Mouse (Mus musculus) cerebral cortex, adult 2 months (tissue): Measurements from ENCODE around the gene Sned1.

Experiments
- WGBS: fragments of 180-500 bp; shearing (Covaris S2); methylation state at CpG from one replicate; pipeline ENCODE4 v1.1.7; 2018; 5-methylcytosine and 5-hydroxymethylcytosine counted together

The Sned1 gene

DNA sequence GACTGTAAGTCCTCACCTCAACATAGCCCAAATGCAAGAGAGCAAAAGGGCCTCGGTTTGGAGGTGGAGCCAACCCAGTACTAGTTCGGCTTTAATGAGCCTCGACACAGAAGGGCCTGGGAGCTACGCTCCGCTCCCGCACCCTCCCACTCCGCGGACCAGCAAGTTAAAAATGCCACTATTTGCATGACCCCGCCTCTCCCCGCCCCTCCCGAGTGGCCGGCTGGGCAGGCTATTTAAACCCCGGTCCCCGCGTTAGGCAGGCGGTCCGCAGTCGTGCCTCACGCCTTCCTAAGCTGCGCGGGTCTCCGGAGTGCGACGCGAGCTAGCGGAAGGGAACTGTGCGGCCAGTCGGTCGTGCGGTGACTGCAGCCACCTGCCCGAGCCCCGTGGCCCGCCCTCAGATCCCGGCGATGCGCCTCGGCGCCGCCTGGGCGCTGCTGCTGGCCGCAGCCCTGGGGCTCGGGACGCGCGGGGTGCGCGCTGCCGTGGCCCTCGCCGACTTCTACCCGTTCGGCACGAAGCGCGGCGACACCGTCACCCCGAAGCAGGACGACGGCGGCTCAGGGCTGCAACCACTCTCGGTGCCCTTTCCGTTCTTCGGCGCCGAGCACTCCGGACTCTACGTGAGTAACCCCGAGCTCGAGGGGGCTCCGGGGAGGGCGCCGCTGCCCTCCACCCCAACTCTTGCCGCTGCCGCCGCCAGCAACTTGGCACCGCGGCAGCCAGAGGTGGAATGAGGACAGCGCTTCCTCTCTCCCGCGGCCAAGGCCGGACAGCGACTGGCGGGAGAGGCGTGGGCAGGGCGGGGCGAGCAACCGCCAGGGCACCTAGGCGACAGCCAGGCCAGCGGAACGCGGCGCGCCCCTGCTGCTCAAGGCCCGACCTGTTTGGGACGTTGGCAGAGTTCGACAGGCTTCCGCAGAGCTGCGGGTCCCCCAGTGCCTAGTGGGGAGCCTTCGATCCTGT lies at the start of gene Sned1:
Sned1 (plus strand) TSS at position 266 of the 969 bp plus-strand sequence.
- WGBS, result 2% methylated on average over 92 of the region's 100 CpGs

DNA sequence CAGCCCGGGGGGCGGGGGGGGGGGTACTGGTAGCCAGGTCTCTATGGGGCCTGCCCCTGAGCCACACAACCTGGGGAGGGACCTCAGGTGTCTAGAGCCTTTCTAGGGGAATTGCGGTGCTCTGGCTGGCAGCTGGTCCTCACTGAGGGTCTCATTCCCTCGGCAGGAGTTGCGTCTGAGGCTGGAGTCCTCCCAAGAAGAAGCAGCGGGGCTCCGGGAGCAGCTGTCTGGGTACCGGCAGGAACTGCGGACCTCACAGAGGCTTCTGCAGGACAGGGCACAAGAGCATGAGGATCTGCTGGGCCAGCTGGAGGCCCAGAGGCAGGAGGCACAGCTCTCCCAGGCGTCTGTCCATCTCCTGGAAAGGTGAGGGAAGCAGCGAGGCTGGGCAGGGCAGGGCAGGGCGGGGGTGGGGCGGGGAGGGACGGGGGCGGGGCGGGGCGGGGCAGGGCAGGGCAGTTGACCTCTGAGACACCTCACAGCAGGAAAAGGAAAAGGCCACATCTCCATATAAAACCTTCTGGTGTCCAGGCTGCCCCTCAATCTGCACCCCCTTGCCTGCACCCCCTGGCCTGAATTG lies 44.8 kb upstream of the Sned1 start:
- WGBS, result 24% methylated on average over 12 of the region's 17 CpGs

DNA sequence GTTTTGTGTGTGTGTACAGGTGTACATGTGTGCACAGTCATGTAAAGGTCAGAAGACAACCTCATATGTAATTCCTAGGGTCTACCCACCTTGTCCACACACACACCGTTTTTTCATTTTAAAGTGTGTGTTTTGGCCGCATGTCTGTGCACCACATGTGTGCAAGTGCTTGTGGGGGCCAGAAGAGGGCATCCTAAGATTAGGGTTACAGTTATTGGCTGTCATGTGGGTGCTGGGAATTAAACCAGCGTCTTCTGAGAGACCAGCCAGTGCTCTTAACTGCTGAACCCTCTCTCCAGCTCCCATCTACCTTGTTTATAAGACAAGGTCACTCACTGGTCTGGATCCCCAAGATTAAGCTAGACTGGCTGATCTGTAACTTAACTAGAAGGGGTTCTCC lies 40.7 kb upstream of the Sned1 start:
- WGBS, result 94% methylated on average over 3 of the region's 3 CpGs

DNA sequence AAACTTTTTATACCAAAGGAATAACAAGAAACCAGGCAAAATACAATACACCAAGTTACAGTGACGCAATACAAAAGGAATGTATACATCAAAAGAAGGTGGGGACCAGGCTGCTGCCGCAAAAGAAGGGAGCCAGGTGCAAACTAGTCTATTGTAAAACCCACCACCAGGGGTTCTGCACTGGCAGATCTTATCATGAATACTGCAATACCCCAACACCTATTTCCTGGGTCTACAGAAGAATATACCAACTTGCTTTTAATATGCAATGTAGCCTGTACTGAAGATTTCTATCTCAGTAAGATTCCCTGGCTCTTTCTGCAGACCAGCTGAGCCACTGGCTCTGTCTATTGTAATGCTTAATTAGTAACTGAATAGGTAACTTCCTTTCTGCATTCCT lies 38.2 kb upstream of the Sned1 start:
- 81% methylated on average over 2 of the region's 2 CpGs for WGBS

DNA sequence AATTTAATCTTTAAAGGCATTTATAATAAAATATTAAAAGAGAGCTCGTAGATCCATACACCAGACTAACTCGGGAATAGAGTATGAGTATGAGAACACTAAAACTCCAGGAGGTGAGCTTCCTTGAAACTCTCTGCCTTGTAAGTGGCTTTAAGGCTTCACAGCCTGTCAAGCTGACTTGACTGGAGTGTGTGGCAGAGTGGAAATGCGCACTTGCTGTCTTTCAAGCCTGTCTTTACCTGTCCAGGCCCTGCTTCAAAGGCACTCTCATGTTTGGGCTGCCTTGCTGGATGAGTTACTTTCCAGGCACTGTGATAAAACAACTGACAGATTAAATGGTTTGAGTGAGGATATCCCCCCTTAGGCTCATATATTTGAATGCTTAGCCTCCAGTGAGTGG lies 37.7 kb upstream of the Sned1 start:
- 87% methylated on average over 3 of the region's 3 CpGs for WGBS

DNA sequence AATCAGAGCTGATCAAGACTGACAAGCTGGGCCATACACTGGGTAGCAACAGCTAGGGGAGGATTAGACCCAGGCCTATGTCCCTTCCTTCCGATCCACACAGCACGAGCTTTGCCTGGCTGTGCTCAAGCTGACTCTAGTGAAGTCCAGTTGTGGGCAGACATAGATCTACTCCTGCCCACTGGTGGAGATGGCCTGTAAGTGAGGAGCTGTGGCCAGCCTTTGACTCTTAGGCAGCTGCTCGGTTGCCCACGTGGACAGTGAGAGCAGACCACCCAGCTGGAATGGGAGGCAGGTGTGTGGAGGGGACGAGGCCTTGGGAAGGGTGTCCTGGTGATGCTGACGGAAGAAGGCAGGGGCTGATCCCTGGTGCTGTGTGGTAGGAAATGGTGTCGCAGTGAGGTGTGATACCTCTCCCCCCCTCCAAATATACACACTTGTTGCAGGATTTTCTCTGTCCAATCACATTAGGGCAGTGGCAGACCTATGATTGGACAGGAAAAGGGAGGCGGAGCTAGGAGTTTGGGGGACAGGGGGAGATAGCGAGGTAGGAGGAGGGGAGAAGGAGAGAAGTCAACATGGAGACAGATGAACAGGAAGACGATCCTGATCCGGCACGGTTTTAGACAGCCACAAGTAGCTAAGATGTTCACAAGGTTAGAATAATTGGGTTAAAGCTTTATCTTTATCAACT lies 29.2 kb upstream of the Sned1 start:
- WGBS, result 81% methylated on average over 12 of the region's 12 CpGs

DNA sequence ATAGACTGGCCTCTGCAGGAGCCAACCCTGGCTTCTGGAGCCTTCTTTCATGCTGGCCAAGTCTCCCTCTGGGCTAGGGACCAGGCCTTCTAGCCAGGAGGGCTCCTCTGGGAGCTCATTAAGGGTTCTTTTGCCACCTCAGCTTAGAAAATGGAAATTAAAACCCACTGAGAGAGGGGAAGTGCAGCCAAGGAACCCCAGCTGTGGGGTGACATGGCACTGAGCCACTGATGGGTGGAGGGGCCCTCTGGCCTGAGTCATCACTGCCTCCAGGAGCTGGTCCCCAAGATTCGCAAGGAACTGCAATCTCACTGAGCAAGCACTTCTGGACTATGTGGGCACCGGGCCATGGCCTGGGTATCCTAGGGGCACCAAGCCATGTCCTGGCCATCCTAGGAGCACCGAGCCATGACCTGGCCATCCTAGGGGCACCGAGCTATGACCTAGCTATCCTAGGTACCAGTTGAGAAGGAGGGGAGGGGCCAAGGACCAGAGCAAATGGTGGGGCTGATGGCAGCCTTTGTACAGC lies 28.0 kb upstream of the Sned1 start:
- WGBS, result 87% methylated on average over 4 of the region's 4 CpGs

DNA sequence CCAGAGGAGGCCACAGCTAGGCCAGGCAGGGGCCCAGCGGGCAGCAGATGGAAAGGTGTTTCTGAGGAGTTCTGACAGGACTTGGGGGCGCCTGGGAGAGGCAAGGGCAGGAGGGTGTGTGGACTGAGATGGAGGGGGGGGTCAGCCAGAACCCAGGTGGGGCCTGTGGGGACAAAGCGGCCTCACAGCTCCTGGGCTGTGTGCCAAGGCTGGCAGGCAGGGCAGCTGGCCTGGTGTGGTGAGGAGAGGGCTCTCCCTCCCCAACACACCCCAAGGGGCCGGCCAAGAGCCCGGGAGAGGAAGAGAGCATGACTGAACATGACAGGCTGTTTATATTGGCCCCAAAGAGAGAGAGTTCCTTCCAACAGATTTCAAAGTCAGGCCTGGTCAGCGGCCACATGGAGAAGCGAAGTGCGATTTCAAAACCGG lies 25.4 kb upstream of the Sned1 start:
- 37% methylated on average over 9 of the region's 9 CpGs for WGBS

DNA sequence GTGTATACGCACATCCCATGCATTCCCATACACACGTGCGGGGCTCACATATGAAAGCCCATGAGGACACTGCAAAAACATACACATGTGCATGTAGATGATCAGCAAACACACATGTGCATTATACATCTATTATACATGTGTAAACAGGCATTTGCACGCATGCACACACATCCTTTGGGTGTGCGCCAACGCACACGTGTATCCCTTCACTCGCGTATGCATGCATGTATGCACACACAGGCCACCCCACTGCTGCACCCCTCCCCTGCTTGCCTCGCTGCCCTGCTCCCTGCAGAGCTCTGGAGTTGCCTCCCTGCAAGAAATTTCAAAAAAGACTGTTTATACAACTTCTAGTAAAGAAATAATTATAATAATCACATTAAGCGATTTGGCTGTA lies 24.6 kb upstream of the Sned1 start:
- WGBS, result 75% methylated on average over 11 of the region's 11 CpGs

DNA sequence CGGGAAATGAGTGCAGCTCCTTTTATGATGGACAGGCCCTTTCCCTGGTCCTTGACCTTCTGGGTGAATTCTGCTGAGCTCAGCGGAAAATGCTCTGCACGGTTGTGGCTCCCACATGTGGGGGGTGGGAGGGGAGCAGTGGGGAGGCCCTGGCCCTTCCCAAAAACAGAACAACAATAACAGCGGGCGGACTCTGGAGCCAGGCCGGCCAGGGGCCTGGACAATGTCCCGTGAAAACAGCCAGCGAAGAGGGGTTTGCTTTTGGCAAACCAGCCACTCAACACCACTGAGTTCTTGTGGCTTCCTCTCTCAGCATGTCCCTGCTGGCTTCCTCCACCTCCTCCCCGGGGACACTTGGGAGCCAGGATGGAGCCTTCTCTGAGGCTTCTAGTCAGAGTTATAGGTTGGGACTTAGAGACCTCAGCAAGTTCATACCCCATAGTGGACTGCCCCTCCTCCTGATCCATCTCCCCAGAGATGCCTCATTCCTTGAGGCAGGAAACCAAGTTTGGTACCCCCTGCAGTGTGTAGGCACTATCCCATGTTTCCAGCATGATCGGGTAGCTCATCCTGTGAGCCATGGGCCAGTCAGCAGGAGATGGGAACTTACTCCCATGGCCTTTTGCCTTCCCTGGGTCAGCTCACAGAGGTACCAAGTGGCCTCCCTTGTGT lies 24.0 kb upstream of the Sned1 start:
- WGBS, result 66% methylated on average over 10 of the region's 10 CpGs

DNA sequence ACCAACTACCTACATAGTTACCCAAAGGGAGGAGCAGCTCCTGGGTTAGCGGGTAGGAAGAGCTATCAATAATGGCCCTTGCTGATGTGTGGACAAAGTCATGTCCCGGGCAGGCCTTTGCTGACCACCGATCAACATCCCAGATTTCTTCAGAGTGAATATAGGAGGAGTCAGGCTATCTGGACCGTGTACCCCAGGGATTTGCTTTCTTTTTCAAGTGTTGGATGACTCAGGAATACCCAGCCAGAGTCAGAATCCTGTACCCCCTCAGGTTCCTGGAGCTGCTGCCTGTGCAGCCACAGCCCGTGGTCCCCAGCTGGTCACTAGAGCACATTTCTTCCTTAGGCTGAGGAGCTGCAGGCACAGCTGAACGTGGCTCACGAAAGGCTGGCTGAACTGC lies 23.2 kb upstream of the Sned1 start:
- WGBS, result 92% methylated on average over 7 of the region's 7 CpGs

DNA sequence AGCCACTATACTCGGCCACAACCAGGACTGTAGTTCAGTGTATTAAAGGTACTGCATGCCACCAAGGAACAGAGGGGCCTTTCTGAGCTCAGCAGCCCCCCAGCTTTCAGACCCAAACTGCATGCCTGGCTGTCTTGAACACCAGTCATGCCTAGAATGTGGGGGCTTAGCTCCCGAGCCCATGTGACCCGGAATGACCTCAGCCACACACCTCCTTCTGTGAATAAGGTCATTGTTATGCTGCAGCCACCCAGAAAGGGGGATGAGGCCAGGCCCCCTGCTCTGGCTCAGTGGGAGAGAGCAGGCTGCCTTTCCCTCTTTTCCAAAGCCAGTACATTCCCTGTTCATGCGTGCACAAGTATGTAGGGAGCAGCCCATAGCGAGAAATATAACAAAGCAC lies 21.0 kb upstream of the Sned1 start:
- 63% methylated on average over 5 of the region's 5 CpGs for WGBS

DNA sequence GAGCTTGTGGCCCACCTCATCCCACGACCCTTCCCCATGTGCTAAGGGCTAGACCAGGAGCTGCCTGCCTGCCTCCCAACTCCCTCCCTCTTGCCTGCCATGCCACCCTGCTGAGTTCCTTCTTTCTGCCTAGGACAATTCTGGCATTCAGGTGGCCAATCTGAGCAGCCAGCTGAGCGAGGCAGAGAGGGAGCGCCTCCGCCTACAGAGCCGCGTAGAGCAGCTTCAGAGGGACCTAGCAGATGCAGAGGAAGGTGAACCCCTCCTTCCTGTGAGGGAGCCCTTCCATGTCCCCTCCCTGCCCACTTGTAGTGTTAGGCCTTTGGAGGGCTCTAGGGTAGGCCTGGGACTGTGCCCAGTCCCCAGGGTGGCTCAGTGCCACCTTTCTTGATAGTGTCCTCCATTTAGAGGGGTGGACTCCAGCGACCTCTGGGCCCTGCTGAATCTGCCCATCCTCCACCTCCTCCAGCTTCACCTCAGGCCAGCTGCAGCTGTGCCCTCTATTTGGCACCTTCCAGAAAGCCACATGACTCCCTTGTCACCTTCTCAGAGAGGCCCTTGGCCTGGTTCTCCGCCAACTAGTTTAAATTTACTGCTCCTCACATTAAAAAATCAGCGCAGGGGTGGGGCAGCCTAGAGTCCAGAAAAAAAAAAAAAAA lies 18.7 kb upstream of the Sned1 start:
- WGBS, result 56% methylated on average over 9 of the region's 9 CpGs

DNA sequence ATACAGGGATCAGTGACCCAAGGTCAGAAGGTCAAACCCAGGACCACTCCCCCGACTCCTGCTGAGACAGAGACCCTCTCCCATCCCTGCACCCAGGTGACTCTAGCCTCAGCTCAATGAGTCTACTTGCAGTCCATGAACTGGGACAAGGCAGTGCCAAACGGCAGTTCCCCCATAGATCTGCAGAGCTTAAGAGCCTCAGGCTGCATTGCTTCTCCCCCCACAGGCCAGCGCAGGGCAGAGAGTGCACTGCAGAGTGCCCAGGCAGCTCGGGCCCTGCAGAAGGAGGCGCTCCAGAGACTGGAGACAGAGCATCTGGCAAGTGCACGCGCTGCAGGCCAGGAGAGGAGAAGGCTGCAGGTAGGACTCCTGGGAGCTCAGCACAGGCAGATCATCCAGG lies 18.1 kb upstream of the Sned1 start:
- 79% methylated on average over 7 of the region's 7 CpGs for WGBS

DNA sequence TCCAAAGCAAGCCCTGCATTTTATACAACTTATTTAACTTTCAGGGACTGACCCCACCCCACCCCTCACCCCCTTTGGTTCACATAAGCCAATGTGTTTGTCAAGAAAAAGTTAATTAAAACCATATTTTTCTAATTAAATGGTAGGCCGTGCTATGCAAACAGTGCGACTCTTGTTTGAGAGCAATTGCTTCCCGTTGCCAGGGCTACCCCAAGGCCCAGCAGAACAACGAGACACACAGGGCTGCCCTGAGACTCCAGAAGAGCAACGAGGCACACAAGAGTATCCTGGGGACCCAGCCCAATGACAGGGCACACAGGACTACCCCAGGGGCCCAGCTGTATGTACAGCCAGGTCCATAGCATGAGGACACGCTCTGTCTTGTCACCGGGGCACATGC lies 14.9 kb upstream of the Sned1 start:
- 62% methylated on average over 7 of the region's 7 CpGs for WGBS

DNA sequence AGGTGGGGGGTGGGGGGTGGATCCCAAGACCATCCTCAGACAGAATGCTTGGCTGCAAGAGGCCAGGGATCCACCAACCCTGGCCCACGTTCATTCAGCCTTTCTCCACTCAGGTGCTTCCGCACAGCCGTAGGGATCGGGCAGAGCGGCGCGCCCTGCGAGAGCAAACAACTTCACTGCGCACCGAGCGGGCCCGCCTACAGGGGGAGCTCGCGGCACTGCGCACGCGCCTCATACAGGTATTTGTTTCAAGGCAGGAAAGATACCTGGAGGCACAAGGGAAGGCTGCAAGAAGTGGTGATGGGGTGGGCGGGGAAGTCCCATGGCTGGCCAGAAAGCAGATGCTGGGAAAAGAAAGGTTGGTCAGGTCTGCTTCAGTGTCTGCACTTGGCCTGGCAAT lies 11.7 kb upstream of the Sned1 start:
- WGBS, result 46% methylated on average over 18 of the region's 18 CpGs

DNA sequence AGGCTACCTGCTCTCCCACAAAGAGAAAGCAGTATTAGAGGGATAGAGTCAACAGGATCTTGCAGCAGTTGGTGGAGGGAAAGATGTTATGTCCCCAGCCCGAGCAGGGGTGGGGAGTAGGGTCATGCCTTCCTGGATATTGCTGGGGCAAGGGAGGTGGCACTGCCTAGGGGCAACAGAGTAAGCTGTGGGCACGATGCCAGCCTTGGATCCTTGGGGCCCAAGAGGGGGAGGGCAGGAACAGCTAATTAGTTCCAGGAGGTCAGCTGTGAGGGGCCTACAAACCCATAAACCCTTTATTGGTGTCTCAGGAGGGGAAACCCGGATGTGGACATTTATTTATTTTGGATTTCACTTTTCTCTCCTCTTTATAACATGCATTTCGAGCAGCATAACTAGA lies 10.4 kb upstream of the Sned1 start:
- 61% methylated on average over 4 of the region's 4 CpGs for WGBS

DNA sequence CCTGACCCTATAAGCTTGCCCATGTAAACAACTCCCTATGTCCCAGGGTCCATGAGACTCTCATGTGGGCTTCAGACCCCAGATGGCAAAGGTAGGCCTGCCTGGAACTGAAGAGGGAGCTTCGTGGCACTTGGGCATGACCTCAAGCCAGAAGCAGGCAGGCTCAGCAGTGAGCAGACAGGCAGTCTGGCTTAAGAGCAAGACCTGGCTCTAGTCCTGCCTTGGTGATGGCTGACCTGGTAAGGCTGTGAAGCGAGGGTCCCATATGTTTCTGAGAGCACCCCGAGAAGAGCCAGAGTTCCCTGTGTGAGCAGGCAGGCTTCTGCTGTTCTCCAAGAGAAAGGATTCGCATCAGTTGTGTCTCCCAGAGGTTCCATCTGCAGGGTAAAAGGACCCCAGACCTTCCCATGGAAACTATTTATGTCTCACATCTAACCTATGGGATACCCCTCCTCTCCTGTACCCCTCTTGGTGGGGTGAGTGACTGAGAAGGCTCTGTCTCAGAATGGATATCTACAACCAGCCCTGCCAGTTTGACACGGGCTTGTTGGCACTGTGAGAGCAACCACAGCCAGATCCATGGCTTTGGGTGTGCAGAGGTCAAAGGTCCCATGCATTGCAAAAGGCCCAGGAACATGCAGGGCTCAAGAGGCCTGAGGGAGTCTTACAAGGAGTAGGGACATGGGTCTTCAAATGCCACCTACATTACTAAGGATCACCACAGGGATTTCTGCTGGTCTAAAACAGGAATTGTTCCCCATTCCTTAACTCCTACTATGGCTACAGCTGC lies 9.7 kb upstream of the Sned1 start:
- WGBS, result 89% methylated on average over 5 of the region's 5 CpGs

DNA sequence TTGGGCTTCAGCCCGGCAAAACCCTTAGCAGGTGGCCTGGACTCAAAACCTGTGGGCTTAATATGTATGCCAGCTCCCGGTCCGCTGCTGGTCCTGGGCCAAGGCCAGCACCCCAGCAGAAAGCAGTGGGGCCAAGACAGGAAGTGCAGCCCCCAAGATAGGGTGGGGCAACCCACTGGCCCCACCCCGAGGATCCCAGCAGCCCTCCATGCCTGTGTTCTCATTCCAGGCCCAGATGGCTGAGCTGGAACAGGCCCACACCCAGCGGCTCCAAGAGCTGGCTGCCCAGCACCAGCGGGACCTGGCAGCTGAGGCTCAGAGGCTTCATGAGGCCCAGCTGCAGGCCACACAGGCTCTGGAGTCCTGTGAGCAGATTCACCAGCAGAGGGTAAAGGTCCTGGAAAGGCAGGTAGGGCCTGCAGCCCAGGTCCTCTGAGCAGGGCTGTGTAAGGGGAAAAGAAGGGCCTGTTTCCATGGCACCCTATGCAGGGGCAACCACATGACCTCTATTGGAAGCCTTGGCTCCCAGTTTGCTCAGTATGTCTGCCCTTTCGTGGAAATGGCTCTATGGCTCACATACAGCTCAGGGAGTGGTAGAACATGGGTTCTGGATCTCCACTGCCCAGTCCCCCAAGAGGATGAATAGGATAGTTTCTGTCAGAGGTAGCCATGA lies 8.2 kb upstream of the Sned1 start:
- 67% methylated on average over 7 of the region's 7 CpGs for WGBS

DNA sequence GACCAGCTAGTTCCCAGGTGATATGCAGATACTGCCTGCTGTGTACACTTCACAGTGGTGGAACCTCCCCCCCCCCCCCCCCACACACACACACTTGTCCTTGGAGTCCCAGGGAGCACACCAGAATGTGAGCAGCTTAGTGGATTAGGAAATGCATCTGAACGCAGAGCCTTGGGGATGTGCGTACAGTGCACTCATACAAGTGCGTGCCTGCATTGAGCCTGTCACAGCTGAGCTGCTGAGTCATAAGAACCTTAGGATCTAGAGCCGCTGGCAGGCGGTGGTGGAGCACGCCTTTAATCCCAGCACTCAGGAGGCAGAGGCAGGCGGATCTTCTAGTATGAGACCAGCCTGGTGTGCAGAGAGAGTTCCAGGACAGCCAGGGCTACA lies 7.7 kb upstream of the Sned1 start:
- 91% methylated on average over 7 of the region's 7 CpGs for WGBS
